Mouse (Mus musculus) kidney, adult 2 months (tissue): ENCODE results near the gene Gmip.

Source experiments
- CTCF ChIP-seq: fragments of 200-500 bp; conservative IDR thresholded peaks from 2 replicates; pipeline ENCODE4 v1.5.1; 2011; ENCODE audit warnings: low read depth, mild to moderate bottlenecking, control low read depth, low read length, moderate library complexity, mixed read lengths; ENCODE audit not compliant: insufficient read depth, insufficient read length
- POLR2A ChIP-seq: fragments of 200-500 bp; IDR thresholded peaks from one replicate; pipeline ENCODE4 v1.6.1; 2011; ENCODE audit warnings: low read depth, low read length, control low read depth

GRCm38 (mm10) chr8:69860807-69861206 is 52.3 kb downstream of the Gmip start:
- no peak for TF ChIP-seq POLR2A
- TF ChIP-seq CTCF, result peak; percentile 52
